Mouse (Mus musculus): Measurements from ENCODE around the gene Stx18. TPM values are rescaled to one million over a fixed set of nuclear protein-coding genes. Genes with fewer than 3 reads are reported as not detected.

The Stx18 gene
- polyA plus RNA-seq, 1 experiment from 2014 or later = 47.5 TPM

GRCm38 (mm10) chr5:38168497-38168896, 130.0 kb downstream of the Stx18 start:
- no peaks in the 10 kb centered on the region for H3K36me3 ChIP-seq
- H3K4me3 ChIP-seq (replicated peaks) = no peak overlapping the region
- H3K27ac ChIP-seq (replicated peaks) = no peak overlapping the region
- no peaks in the 10 kb centered on the region for H3K4me1 ChIP-seq
- H3K27me3 ChIP-seq = 0 out of 2 replicates have a peak, but pooled peaks cover under 1% of the 10 kb centered on the region
- WGBS = 72% methylated on average over 11 of the region's 11 CpGs
- no peak overlapping the region for H3K9ac ChIP-seq
- 0 out of 2 replicates have a peak, but pooled peaks cover 5% of the 10 kb centered on the region for H3K9me3 ChIP-seq (replicated peaks)
- ATAC-seq (ENCODE audit: insufficient number of reproducible peaks, low FRiP score, low TSS enrichment, low read depth) = no peak
- no peak overlapping the region for H3K4me2 ChIP-seq (replicated peaks)

GRCm38 (mm10) chr5:38173766-38174165, 135.2 kb downstream of the Stx18 start:
- H3K27me3 ChIP-seq = peaks cover 6% of the 10 kb centered on the region; the same call in 1 of the 2 replicates
- no peak overlapping the region for H3K4me3 ChIP-seq (replicated peaks)
- ATAC-seq (ENCODE audit: insufficient number of reproducible peaks, low FRiP score, low TSS enrichment, low read depth) = no peak
- H3K4me2 ChIP-seq (replicated peaks) = no peak overlapping the region
- no peak overlapping the region for H3K27ac ChIP-seq (replicated peaks)
- H3K9ac ChIP-seq = no peak overlapping the region
- WGBS = 46% methylated on average over 5 of the region's 5 CpGs
- H3K36me3 ChIP-seq = no peaks in the 10 kb centered on the region
- H3K4me1 ChIP-seq = no peaks in the 10 kb centered on the region
- H3K9me3 ChIP-seq (replicated peaks) = 0 out of 2 replicates have a peak, but pooled peaks cover 5% of the 10 kb centered on the region

GRCm38 (mm10) chr5:38174256-38174912, 135.8 kb downstream of the Stx18 start:
- H3K4me2 ChIP-seq (replicated peaks) = no peak overlapping the region
- 0 out of 2 replicates have a peak, but pooled peaks cover 5% of the 10 kb centered on the region for H3K9me3 ChIP-seq (replicated peaks)
- H3K27me3 ChIP-seq = peaks cover 6% of the 10 kb centered on the region; the same call in 1 of the 2 replicates
- H3K27ac ChIP-seq (replicated peaks) = no peak overlapping the region
- no peak overlapping the region for H3K9ac ChIP-seq
- 81% methylated on average over 16 of the region's 16 CpGs for WGBS
- H3K4me3 ChIP-seq (replicated peaks) = no peak overlapping the region
- H3K4me1 ChIP-seq = no peaks in the 10 kb centered on the region
- ATAC-seq (ENCODE audit: insufficient number of reproducible peaks, low FRiP score, low TSS enrichment, low read depth) = no peak
- H3K36me3 ChIP-seq = no peaks in the 10 kb centered on the region

GRCm38 (mm10) chr5:38184688-38185285, 146.2 kb downstream of the Stx18 start:
- no peak overlapping the region for H3K9ac ChIP-seq
- H3K27me3 ChIP-seq = no peaks in the 10 kb centered on the region
- H3K9me3 ChIP-seq (replicated peaks) = no peaks in the 10 kb centered on the region
- no peak overlapping the region for H3K4me2 ChIP-seq (replicated peaks)
- no peak for ATAC-seq (ENCODE audit: insufficient number of reproducible peaks, low FRiP score, low TSS enrichment, low read depth)
- WGBS = 71% methylated on average over 6 of the region's 6 CpGs
- no peaks in the 10 kb centered on the region for H3K36me3 ChIP-seq
- no peak overlapping the region for H3K27ac ChIP-seq (replicated peaks)
- no peak overlapping the region for H3K4me3 ChIP-seq (replicated peaks)
- no peaks in the 10 kb centered on the region for H3K4me1 ChIP-seq

GRCm38 (mm10) chr5:38187006-38187405, 148.5 kb downstream of the Stx18 start:
- no peak for ATAC-seq (ENCODE audit: insufficient number of reproducible peaks, low FRiP score, low TSS enrichment, low read depth)
- Histone ChIP-seq H3K27ac (replicated peaks) (no peak overlapping the region), H3K36me3 (no peaks in the 10 kb centered on the region), H3K4me3 (replicated peaks) (no peak overlapping the region), H3K4me1 (no peaks in the 10 kb centered on the region), H3K4me2 (replicated peaks) (no peak overlapping the region), H3K9ac (no peak overlapping the region), H3K9me3 (replicated peaks) (no peaks in the 10 kb centered on the region), H3K27me3 (no peaks in the 10 kb centered on the region)
- 75% methylated on average over 2 of the region's 2 CpGs for WGBS

Other genes starting within 250 kb of the Stx18 start
- gene Msx1, start 214.2 kb upstream of the Stx18 start, polyA plus RNA-seq (2015; fragmentation: Nextera tagmentation; extraction: Ambion mirVana) = 181 and 201 TPM in 2 replicates
- 116 and 124 TPM in 2 replicates for gene Nsg1, start 121.2 kb downstream of the Stx18 start, polyA plus RNA-seq (2015; fragmentation: Nextera tagmentation; extraction: Ambion mirVana)
- 12.9 and 15.3 TPM in 2 replicates for gene Zbtb49, start 181.7 kb downstream of the Stx18 start, polyA plus RNA-seq (2015; fragmentation: Nextera tagmentation; extraction: Ambion mirVana)
- gene Lyar, start 181.7 kb downstream of the Stx18 start, polyA plus RNA-seq (2015; fragmentation: Nextera tagmentation; extraction: Ambion mirVana) = 81.4 and 86.1 TPM in 2 replicates
- 62.8 and 67.8 TPM in 2 replicates for gene Tmem128, start 221.4 kb downstream of the Stx18 start, polyA plus RNA-seq (2015; fragmentation: Nextera tagmentation; extraction: Ambion mirVana)
- gene Otop1, start 237.2 kb downstream of the Stx18 start, polyA plus RNA-seq (2015; fragmentation: Nextera tagmentation; extraction: Ambion mirVana) = not detected in 2 replicates